Mouse (Mus musculus): ENCODE measurements around the gene Ergic2. TPM values are rescaled to one million over a fixed set of nuclear protein-coding genes. Genes with fewer than 3 reads are reported as not detected.

Ergic2 gene
- polyA plus RNA-seq, 1 experiment, result 13.1 TPM

DNA sequence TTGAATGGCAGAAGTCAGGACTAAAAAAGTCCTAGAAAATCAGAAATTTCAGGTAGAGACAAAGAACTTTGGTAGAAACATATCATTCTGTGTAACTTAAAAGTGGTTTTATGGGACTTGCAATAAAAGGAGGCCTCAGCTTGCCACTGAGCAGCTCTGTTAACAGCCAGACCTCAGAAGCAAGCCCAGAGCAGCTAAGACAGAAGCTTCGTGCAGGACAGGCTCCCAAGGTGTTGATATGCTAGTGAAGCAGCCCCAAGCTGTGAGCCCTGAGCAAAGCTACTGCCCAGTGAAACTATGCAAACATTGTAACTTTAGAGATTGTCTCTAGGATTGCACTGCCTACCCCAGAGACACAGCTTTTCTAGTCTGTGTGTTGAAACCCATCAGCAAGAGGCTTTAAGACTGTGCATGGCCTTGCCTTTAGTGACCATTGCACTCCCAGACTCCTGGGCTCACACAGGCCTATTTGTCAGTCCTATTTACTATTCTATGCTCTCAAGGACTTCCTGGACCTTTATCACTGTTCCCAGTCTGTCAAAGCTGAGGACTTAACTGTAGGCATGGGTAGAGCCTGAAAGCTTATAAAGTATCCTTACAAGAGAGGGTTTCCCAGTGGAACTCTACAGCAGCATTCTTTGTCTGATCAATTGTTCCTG is 43.4 kb upstream of the Ergic2 start:
- no peaks in the 10 kb centered on the region for H3K36me3 ChIP-seq (ENCODE audit: control insufficient read depth, insufficient read depth, low read length)
- H3K27ac ChIP-seq (ENCODE audit: insufficient read depth, low read depth, low read length), result no peak overlapping the region
- no peak overlapping the region for H3K4me3 ChIP-seq (ENCODE audit: low read depth, low read length)
- H3K4me1 ChIP-seq (ENCODE audit: control insufficient read depth, insufficient read depth, insufficient read length, low read length), result no peaks in the 10 kb centered on the region
- WGBS, result 93% methylated on average over 1 of the region's 1 CpGs
- no peaks in the 10 kb centered on the region for H3K27me3 ChIP-seq (ENCODE audit: control insufficient read depth, insufficient read depth, low read length)
- TF ChIP-seq CTCF (IDR thresholded peaks at IDR 0.05; ENCODE audit: extremely low read depth, insufficient read length, insufficient replicate concordance, low read depth, low read length), result no peak
- no peak for TF ChIP-seq POLR2A (IDR thresholded peaks at IDR 0.05; ENCODE audit: low read depth, low read length)

DNA sequence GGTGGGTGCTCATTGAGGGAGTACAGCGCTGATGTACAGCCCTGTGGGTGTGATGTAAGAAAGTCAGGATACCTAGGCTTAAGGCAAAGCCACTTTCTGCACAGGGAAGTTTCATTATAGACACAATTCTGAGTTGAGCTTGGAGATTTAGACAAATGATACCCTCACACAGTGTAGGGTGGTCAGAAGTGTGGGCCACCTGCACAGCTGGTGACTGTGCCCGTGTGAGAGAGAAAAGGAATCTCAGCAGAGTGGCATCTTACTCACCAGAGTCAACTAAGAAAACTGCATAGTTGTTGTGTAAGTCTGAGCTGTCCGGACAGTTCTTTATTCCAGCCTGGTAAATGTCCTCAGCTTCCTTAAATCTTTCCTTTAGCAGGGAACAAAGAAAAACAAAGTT is 37.0 kb upstream of the Ergic2 start:
- no peak for TF ChIP-seq POLR2A (IDR thresholded peaks at IDR 0.05; ENCODE audit: low read depth, low read length)
- no peak for TF ChIP-seq CTCF (IDR thresholded peaks at IDR 0.05; ENCODE audit: extremely low read depth, insufficient read length, insufficient replicate concordance, low read depth, low read length)
- no peak overlapping the region for H3K27ac ChIP-seq (ENCODE audit: insufficient read depth, low read depth, low read length)
- 85% methylated on average over 3 of the region's 3 CpGs for WGBS
- no peaks in the 10 kb centered on the region for H3K4me1 ChIP-seq (ENCODE audit: control insufficient read depth, insufficient read depth, insufficient read length, low read length)
- H3K36me3 ChIP-seq (ENCODE audit: control insufficient read depth, insufficient read depth, low read length), result no peaks in the 10 kb centered on the region
- no peaks in the 10 kb centered on the region for H3K27me3 ChIP-seq (ENCODE audit: control insufficient read depth, insufficient read depth, low read length)
- no peak overlapping the region for H3K4me3 ChIP-seq (ENCODE audit: low read depth, low read length)

DNA sequence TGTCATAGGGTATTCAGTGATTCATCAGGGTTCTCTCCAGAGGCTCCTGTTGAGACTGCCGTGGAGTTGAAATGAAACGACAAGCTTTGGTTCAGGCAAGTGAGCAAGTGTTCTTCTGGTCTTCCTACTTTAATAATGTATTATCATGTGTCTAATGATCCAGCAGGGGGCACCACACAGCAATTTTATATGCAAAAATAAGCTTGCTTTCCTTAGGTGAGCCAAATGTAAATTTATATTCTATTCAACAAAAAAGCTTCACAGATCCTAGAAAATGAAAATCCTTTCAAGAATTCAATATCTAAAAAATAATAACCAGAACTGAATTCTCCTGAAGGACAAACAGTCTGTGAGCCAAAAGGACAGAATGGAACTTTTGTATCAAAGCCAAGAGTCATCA is 36.5 kb upstream of the Ergic2 start:
- Histone ChIP-seq H3K4me1 (ENCODE audit: control insufficient read depth, insufficient read depth, insufficient read length, low read length) (no peaks in the 10 kb centered on the region), H3K27me3 (ENCODE audit: control insufficient read depth, insufficient read depth, low read length) (no peaks in the 10 kb centered on the region), H3K36me3 (ENCODE audit: control insufficient read depth, insufficient read depth, low read length) (no peaks in the 10 kb centered on the region), H3K27ac (ENCODE audit: insufficient read depth, low read depth, low read length) (no peak overlapping the region), H3K4me3 (ENCODE audit: low read depth, low read length) (no peak overlapping the region)
- 10% methylated on average over 2 of the region's 2 CpGs for WGBS
- TF ChIP-seq POLR2A (IDR thresholded peaks at IDR 0.05; ENCODE audit: low read depth, low read length) (no peak), CTCF (IDR thresholded peaks at IDR 0.05; ENCODE audit: extremely low read depth, insufficient read length, insufficient replicate concordance, low read depth, low read length) (no peak)

DNA sequence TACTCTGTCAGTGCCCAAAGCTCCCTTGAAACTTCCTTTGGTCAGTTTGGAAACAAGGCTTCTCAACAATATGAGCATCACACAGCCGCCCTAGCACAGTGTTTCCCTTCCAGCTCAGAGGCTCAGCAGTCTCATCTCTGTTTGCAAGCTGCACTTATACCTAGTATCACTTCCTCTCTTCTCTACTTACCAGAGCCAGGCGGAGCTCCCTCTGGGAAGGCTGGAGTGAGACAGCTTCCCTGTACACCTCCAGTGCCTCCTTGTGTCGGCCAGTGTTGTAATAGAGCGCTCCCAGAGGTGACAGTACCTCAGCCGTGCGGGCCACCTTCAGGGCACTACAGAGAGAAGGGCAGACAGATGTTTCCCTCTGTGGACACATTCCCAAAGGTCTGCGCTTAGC is 34.4 kb upstream of the Ergic2 start:
- no peaks in the 10 kb centered on the region for H3K4me1 ChIP-seq (ENCODE audit: control insufficient read depth, insufficient read depth, insufficient read length, low read length)
- H3K27me3 ChIP-seq (ENCODE audit: control insufficient read depth, insufficient read depth, low read length), result no peaks in the 10 kb centered on the region
- WGBS, result 80% methylated on average over 7 of the region's 7 CpGs
- H3K27ac ChIP-seq (ENCODE audit: insufficient read depth, low read depth, low read length), result no peak overlapping the region
- no peaks in the 10 kb centered on the region for H3K36me3 ChIP-seq (ENCODE audit: control insufficient read depth, insufficient read depth, low read length)
- H3K4me3 ChIP-seq (ENCODE audit: low read depth, low read length), result no peak overlapping the region
- TF ChIP-seq POLR2A (IDR thresholded peaks at IDR 0.05; ENCODE audit: low read depth, low read length), result no peak
- TF ChIP-seq CTCF (IDR thresholded peaks at IDR 0.05; ENCODE audit: extremely low read depth, insufficient read length, insufficient replicate concordance, low read depth, low read length), result no peak

DNA sequence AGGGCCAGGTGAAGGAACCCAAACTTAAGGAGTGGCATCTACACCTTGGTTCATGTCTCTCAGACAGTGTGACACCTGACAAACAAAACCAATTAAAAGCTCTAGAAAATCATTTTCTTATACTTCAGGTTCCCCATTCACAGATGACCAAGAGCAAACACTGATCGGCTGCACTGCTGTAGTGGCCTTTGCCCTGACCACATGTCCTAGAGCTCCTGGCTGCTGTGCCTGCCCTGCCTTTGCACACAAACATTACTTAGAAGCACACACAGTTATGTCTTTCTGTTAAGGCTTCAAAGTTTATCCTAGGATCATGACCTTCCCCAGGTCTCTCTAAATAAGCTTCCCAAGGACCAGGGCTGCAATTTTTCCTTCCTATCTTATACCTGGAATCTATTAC is 32.7 kb upstream of the Ergic2 start:
- TF ChIP-seq CTCF (IDR thresholded peaks at IDR 0.05; ENCODE audit: extremely low read depth, insufficient read length, insufficient replicate concordance, low read depth, low read length) (no peak), POLR2A (IDR thresholded peaks at IDR 0.05; ENCODE audit: low read depth, low read length) (no peak)
- no peaks in the 10 kb centered on the region for H3K27me3 ChIP-seq (ENCODE audit: control insufficient read depth, insufficient read depth, low read length)
- H3K36me3 ChIP-seq (ENCODE audit: control insufficient read depth, insufficient read depth, low read length), result no peaks in the 10 kb centered on the region
- no peak overlapping the region for H3K27ac ChIP-seq (ENCODE audit: insufficient read depth, low read depth, low read length)
- no peaks in the 10 kb centered on the region for H3K4me1 ChIP-seq (ENCODE audit: control insufficient read depth, insufficient read depth, insufficient read length, low read length)
- no peak overlapping the region for H3K4me3 ChIP-seq (ENCODE audit: low read depth, low read length)
- WGBS, result 37% methylated on average over 1 of the region's 1 CpGs

DNA sequence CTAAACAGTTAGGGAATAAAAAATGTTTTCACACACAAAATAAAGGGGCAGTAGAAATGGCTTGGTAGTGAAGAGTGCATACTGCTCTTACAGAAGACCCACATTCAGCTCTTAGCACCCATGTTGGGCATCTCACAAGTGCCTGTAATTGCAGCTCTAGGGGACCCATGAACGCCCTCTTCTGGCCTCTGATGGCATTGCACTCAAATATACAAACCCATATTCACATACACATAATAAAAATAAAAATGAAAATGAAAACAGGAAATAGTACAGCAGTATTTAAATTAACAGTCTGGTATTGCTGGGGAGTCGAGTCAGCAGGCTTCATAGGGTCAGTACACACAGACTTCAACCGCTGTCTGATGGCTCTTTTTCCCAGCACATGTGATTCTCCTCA is 30.1 kb upstream of the Ergic2 start:
- no peak for TF ChIP-seq POLR2A (IDR thresholded peaks at IDR 0.05; ENCODE audit: low read depth, low read length)
- TF ChIP-seq CTCF (IDR thresholded peaks at IDR 0.05; ENCODE audit: extremely low read depth, insufficient read length, insufficient replicate concordance, low read depth, low read length), result no peak
- Histone ChIP-seq H3K27me3 (ENCODE audit: control insufficient read depth, insufficient read depth, low read length) (no peaks in the 10 kb centered on the region), H3K4me1 (ENCODE audit: control insufficient read depth, insufficient read depth, insufficient read length, low read length) (no peaks in the 10 kb centered on the region), H3K4me3 (ENCODE audit: low read depth, low read length) (no peak overlapping the region), H3K36me3 (ENCODE audit: control insufficient read depth, insufficient read depth, low read length) (no peaks in the 10 kb centered on the region), H3K27ac (ENCODE audit: insufficient read depth, low read depth, low read length) (no peak overlapping the region)
- 58% methylated on average over 3 of the region's 3 CpGs for WGBS

DNA sequence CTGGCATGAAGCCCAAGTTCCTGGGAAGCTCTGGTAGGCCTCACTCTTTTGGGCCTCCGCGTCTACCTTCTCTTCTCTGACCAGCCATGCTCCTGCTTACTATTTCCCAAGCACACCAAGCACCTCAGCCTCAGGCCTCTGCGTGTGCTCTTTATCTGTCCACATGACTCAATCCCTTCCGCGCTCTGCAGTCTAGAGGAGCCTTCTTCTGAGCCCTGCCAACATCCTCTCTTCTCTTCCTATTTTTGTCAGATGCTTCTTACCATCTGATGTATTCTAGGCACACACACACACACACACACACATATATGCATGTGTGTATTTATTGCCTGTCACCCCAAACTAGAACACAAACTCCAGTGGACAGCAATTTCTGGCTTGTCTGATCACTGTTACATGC is 29.5 kb upstream of the Ergic2 start:
- Histone ChIP-seq H3K36me3 (ENCODE audit: control insufficient read depth, insufficient read depth, low read length) (no peaks in the 10 kb centered on the region), H3K4me3 (ENCODE audit: low read depth, low read length) (no peak overlapping the region), H3K4me1 (ENCODE audit: control insufficient read depth, insufficient read depth, insufficient read length, low read length) (no peaks in the 10 kb centered on the region), H3K27ac (ENCODE audit: insufficient read depth, low read depth, low read length) (no peak overlapping the region), H3K27me3 (ENCODE audit: control insufficient read depth, insufficient read depth, low read length) (no peaks in the 10 kb centered on the region)
- no peak for TF ChIP-seq POLR2A (IDR thresholded peaks at IDR 0.05; ENCODE audit: low read depth, low read length)
- no peak for TF ChIP-seq CTCF (IDR thresholded peaks at IDR 0.05; ENCODE audit: extremely low read depth, insufficient read length, insufficient replicate concordance, low read depth, low read length)
- WGBS, result 88% methylated on average over 5 of the region's 5 CpGs

All from small intestine, adult 2 months (tissue).